Mouse (Mus musculus) forebrain, embryonic 10.5 days (tissue): Measurements from ENCODE around the gene Rab3il1. TPM values are rescaled to one million over a fixed set of nuclear protein-coding genes. Genes with fewer than 3 reads are reported as not detected.
A peak's percentile ranks its signal among the peaks of the same experiment; 100 is the strongest.
"Not testable (repeated sequence)": the region's sequence is repeated elsewhere in the genome, so short reads cannot be mapped to it uniquely, and the experiment has no call there.

Source experiments
- DNase-seq: peaks from one replicate; pipeline ENCODE4 v3.0.0-alpha.2; 2017; ENCODE audit warnings: low spot score; ENCODE audit errors: extremely low spot score
- H3K27ac ChIP-seq: fragments of 300-500 bp; sonication (generic); 2 replicates; pipeline ENCODE4 v1.5.1; 2016; ENCODE audit warnings: mild to moderate bottlenecking
- H3K27me3 ChIP-seq: fragments of 300-500 bp; sonication (generic); 2 replicates; pipeline ENCODE4 v1.6.1; 2016; ENCODE audit warnings: mild to moderate bottlenecking; ENCODE audit not compliant: poor library complexity, severe bottlenecking
- H3K36me3 ChIP-seq: fragments of 300-500 bp; sonication (generic); replicated peaks from 2 replicates; pipeline ENCODE4 v1.6.1; 2016; ENCODE audit warnings: mild to moderate bottlenecking, moderate library complexity
- H3K4me1 ChIP-seq: fragments of 300-500 bp; sonication (generic); 2 replicates; pipeline ENCODE4 v1.6.1; 2016
- H3K4me3 ChIP-seq: fragments of 300-500 bp; sonication (generic); 2 replicates; pipeline ENCODE4 v1.5.1; 2016; ENCODE audit warnings: mild to moderate bottlenecking, moderate library complexity
- H3K9me3 ChIP-seq: fragments of 300-500 bp; sonication (generic); 2 replicates; pipeline ENCODE4 v1.6.1; 2016; ENCODE audit warnings: mild to moderate bottlenecking, moderate library complexity
- WGBS: fragments of 180-500 bp; shearing (Covaris S2); methylation state at CpG from one replicate; pipeline ENCODE4 v1.1.7; 2016; 5-methylcytosine and 5-hydroxymethylcytosine counted together
- polyA plus RNA-seq: library from polyadenylated mRNA; unstranded; fragments of >200 nt; fragmentation: Nextera tagmentation; extraction: Ambion mirVana; gene quantifications from 2 replicates; pipeline ENCODE4 v1.2.1, GENCODE M21; 2016

Rab3il1 gene
- polyA plus RNA-seq, 1 experiment from 2014 or later: 39.3 TPM

DNA sequence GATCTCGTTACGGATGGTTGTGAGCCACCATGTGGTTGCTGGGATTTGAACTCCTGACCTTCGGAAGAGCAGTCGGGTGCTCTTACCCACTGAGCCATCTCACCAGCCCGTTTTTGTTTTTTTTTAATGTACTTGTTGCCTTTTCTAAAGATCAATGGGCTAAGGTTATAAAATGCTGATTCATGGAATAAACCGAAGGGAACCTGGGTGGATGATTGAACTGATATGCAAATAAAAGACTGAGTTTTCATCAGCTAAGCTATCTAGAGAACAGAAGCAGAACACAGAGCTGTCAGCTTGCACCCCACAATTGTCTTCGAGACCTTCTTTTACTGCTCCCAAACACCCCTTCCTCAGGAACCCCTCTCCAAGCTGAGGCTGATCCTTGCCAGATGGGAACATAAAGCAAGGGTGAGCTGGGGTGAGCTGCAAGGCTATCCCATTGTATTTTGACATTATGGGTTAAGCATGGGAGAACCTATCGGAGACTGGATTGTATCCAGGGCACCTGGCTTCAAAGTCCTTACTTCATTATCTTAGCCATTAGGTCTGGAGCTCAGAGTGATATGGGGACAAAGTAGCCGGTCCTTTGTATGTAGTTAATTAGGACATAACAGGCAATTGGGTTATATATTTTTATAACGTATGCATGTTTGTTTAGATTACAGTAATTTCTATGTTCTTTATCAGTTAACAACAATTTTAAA is 33.2 kb upstream of the Rab3il1 start:
- H3K27me3 ChIP-seq: no peaks in the 10 kb centered on the region
- H3K4me1 ChIP-seq: peaks cover 5% of the 10 kb centered on the region
- H3K9me3 ChIP-seq: no peaks in the 10 kb centered on the region
- 86% methylated on average over 10 of the region's 10 CpGs for WGBS
- H3K36me3 ChIP-seq: no peaks in the 10 kb centered on the region
- no peak overlapping the region for H3K27ac ChIP-seq
- no peak for DNase-seq
- H3K4me3 ChIP-seq: no peak overlapping the region

DNA sequence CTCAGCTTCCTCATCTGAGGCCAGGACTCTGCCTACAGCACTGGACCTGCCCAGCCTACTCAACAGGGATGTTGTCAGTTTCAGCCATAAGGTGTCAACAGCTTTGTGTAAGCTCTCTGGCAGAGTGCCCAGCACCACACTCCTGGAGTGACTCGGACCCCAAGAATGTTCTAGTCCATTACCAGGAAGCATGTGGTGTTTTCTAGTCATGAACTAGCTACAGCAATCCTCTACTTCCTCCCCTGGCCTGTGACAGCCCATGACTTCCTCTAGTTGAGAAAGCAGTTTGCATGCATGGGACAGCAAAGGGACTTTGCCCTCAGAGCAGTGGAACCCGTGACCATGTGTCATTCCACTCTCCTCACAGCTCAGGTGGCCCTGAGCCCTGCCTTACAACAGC is 26.6 kb upstream of the Rab3il1 start:
- WGBS: 84% methylated on average over 2 of the region's 2 CpGs
- H3K27ac ChIP-seq, H3K27me3 ChIP-seq, H3K4me1 ChIP-seq, DNase-seq, H3K9me3 ChIP-seq, H3K4me3 ChIP-seq, H3K36me3 ChIP-seq: not testable (repeated sequence)

- peaks cover 14% of the 10 kb centered on the region for H3K4me1 ChIP-seq
- H3K27me3 ChIP-seq: no peaks in the 10 kb centered on the region
- DNase-seq: no peak
- WGBS: 89% methylated on average over 10 of the region's 10 CpGs
- no peak overlapping the region for H3K27ac ChIP-seq
- H3K4me3 ChIP-seq: no peak overlapping the region
- no peaks in the 10 kb centered on the region for H3K9me3 ChIP-seq
- H3K36me3 ChIP-seq: no peaks in the 10 kb centered on the region
Observed at GRCm38 (mm10) chr19:9977085-9977484, 24.4 kb upstream of the Rab3il1 start.

DNA sequence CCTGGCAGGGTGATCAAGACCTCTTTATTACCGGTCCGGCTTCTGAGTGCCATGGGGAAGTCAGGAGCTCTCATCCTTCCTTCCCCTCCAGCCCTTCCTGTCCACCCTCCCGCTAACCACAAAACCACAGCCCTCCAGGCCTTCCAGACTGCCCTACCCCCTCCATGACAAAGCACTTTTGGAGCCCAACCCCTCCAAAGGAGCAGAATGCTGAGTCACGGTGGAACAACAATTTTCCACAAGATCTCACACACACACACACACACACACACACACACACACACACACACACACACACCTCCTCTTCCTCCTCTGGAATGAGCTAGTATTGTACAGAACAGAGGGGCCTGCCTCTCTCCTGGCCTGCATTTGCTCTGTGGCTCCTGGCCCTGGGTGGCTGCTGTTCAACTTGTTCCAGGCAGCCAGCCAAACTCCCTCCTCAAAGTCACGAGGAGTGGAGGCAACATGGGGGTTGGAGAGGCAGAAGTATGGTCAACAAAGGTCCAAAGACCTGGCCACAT is 23.0 kb upstream of the Rab3il1 start:
- Histone ChIP-seq H3K4me3 (no peak overlapping the region), H3K9me3 (no peaks in the 10 kb centered on the region), H3K4me1 (peaks cover 20% of the 10 kb centered on the region), H3K27me3 (no peaks in the 10 kb centered on the region), H3K27ac (peak overlapping the region; percentile 40), H3K36me3 (no peaks in the 10 kb centered on the region)
- WGBS: 64% methylated on average over 5 of the region's 5 CpGs
- no peak for DNase-seq

DNA sequence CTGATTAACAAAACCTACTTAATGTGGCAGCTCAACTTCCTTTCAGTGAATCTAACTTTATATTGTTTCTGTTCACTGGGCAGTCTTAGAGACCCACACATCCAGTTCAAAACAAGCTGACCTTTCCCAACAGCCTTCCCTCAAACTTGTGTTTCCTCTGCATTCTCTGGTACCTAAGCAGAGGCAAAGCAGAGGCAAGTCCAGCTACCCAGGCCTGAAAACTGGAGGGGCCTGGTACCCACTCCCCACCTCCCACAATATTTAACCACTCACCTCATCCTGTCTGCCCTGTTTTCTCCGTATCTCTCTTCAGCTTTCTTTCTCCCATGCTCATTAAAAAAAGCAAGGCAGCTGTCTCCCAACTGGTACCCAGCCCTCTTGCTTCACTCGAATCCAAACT is 22.3 kb upstream of the Rab3il1 start:
- peaks cover 5% of the 10 kb centered on the region for H3K36me3 ChIP-seq
- no peak for DNase-seq
- H3K27ac ChIP-seq: peak overlapping the region; percentile 40
- no peaks in the 10 kb centered on the region for H3K9me3 ChIP-seq
- peaks cover 26% of the 10 kb centered on the region for H3K4me1 ChIP-seq
- no peaks in the 10 kb centered on the region for H3K27me3 ChIP-seq
- WGBS: 89% methylated on average over 2 of the region's 2 CpGs
- H3K4me3 ChIP-seq: no peak overlapping the region

DNA sequence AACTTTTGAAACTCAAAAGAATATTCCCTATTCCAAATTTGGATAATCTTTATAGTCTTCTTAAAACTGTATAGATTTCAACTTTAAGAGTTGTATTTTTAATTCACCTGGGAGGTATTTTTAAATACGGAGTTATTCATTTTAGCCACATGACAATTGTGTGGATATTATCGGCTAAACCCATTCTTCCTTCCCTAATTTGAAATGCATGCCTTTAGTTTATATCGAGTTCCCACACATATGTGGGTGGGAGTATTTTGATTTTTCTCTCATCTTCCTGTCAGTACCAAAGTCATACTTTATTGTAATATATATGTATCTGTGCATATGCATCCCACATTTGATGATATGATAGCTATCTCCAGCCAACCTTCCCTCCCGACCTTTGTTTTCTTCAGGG is 21.2 kb upstream of the Rab3il1 start, which contains the start of gene Fth1:
Fth1 (plus strand) TSS at position 341 of the 400 bp plus-strand sequence.
- WGBS: 90% methylated on average over 4 of the region's 4 CpGs
- H3K27me3 ChIP-seq: no peaks in the 10 kb centered on the region
- peak within 1 kb of the TSS; percentile 75; the same call in 1 of the 2 replicates for H3K4me3 ChIP-seq
- H3K4me1 ChIP-seq: peaks cover 29% of the 10 kb centered on the region
- H3K27ac ChIP-seq: peak within 1 kb of the TSS; percentile 91; the same call in 1 of the 2 replicates
- no peak for DNase-seq
- H3K36me3 ChIP-seq: peaks cover 16% of the 10 kb centered on the region
- H3K9me3 ChIP-seq: no peaks in the 10 kb centered on the region

GRCm38 (mm10) chr19:9981621-9982020 is 19.8 kb upstream of the Rab3il1 start:
- Histone ChIP-seq H3K27me3 (no peaks in the 10 kb centered on the region), H3K4me3 (peak overlapping the region; percentile 75), H3K36me3 (peaks cover 30% of the 10 kb centered on the region), H3K9me3 (no peaks in the 10 kb centered on the region), H3K4me1 (peaks cover 29% of the 10 kb centered on the region), H3K27ac (peak overlapping the region; percentile 91)
- DNase-seq: no peak
- 67% methylated on average over 4 of the region's 4 CpGs for WGBS

- Histone ChIP-seq H3K36me3 (peaks cover 34% of the 10 kb centered on the region), H3K27ac (peak overlapping the region; percentile 91), H3K9me3 (no peaks in the 10 kb centered on the region), H3K4me1 (peaks cover 35% of the 10 kb centered on the region), H3K4me3 (peak overlapping the region; percentile 75), H3K27me3 (no peaks in the 10 kb centered on the region)
- peak; percentile 95 for DNase-seq
- under 1% methylated on average over 59 of the region's 59 CpGs for WGBS
Observed at GRCm38 (mm10) chr19:9982151-9982851, 19.2 kb upstream of the Rab3il1 start.

- H3K4me3 ChIP-seq: peak overlapping the region; percentile 75
Observed at GRCm38 (mm10) chr19:9982852-9983542, 18.5 kb upstream of the Rab3il1 start.

GRCm38 (mm10) chr19:9984111-9985055 is 17.1 kb upstream of the Rab3il1 start:
- WGBS: 93% methylated on average over 20 of the region's 20 CpGs
- Histone ChIP-seq H3K27me3 (no peaks in the 10 kb centered on the region), H3K36me3 (peaks cover 34% of the 10 kb centered on the region), H3K9me3 (no peaks in the 10 kb centered on the region), H3K4me1 (peaks cover 31% of the 10 kb centered on the region), H3K27ac (no peak overlapping the region), H3K4me3 (peak overlapping the region; percentile 75)
- DNase-seq: no peak

More at GRCm38 (mm10) chr19:9982852-9983542, 18.5 kb upstream of the Rab3il1 start:
- Histone ChIP-seq H3K27ac (peak overlapping the region; percentile 91), H3K36me3 (peaks cover 34% of the 10 kb centered on the region), H3K27me3 (no peaks in the 10 kb centered on the region), H3K9me3 (no peaks in the 10 kb centered on the region), H3K4me1 (peaks cover 38% of the 10 kb centered on the region)
- no peak for DNase-seq
- under 1% methylated on average over 31 of the region's 31 CpGs for WGBS

DNA sequence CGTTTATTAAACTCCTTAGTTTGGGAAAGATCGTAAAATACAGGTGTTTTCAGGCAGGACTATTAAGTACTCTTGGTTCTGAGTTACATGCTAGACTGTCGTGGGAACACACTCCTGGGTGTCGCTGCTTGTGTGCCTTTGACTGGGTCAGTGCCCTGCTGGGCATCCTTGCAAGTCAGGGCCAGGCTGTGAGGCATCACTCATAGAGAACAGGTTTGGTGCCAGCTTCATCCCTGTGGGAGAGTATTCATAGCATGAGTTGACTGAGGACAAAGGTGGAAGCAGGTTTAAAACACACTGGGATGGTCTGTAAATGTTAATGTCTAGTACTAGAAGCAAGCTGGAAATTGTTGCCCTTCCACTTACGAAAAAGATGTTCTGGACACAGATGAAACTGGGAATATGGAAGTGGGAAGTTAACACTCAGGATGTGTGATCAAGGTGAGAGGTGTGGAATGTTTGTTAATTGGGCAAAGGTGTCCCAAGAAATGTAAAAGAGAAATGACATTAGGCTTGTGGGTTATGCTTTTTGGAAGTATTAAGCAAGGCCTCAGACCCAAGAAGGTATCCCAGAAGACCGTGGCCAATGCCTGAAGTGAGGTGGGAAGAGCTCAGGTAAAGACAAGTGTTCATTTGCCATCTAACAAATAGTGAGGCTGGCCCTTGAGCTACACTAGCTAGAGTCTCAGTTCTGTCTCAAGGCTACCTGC is 16.1 kb upstream of the Rab3il1 start:
- peaks cover 33% of the 10 kb centered on the region for H3K4me1 ChIP-seq
- no peak for DNase-seq
- peaks cover 34% of the 10 kb centered on the region for H3K36me3 ChIP-seq
- H3K4me3 ChIP-seq: no peak overlapping the region
- WGBS: 92% methylated on average over 6 of the region's 6 CpGs
- H3K9me3 ChIP-seq: no peaks in the 10 kb centered on the region
- no peak overlapping the region for H3K27ac ChIP-seq
- H3K27me3 ChIP-seq: no peaks in the 10 kb centered on the region
